Mouse (Mus musculus): ENCODE measurements around the gene Gm26620.

Gene Gm26620

DNA sequence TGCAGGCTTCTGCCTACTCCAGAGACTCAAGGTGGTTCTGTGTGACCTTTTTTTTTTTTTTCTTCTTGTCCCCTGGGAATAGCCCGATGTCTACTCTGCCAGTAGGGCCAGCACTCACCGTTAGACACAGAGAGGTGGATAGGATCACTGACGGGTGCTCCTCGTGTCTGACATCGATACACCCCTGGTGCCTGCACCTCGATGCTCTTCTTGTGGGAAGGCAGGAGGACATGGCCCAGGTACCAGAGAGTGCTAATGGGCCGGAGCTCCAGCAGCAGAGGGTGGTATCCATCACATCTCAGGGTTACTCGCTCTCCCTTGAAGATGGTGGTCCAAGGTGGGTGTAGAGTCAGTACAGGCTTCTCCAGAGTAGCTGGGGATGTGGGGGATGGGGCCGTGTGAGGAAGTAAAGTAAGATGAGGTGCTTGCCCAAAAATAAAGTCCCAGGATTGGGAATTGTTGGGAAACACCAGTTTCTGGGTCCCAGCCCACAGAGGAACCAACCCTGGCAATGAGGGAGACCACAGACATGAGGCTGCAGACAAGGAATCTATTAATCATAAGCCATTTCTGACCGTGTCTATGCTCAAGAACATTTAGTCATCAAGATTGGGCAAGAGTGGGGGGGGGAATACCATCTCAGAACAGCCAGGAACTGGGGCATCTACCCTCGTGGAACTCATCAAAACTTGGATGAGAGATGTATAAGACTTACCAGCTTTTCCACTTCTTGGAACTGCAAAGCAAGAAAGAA, 27.2 kb downstream of the Gm26620 start:
- peak; percentile 67 for DNase-seq (ENCODE audit: inconsistent ontology term)

DNA sequence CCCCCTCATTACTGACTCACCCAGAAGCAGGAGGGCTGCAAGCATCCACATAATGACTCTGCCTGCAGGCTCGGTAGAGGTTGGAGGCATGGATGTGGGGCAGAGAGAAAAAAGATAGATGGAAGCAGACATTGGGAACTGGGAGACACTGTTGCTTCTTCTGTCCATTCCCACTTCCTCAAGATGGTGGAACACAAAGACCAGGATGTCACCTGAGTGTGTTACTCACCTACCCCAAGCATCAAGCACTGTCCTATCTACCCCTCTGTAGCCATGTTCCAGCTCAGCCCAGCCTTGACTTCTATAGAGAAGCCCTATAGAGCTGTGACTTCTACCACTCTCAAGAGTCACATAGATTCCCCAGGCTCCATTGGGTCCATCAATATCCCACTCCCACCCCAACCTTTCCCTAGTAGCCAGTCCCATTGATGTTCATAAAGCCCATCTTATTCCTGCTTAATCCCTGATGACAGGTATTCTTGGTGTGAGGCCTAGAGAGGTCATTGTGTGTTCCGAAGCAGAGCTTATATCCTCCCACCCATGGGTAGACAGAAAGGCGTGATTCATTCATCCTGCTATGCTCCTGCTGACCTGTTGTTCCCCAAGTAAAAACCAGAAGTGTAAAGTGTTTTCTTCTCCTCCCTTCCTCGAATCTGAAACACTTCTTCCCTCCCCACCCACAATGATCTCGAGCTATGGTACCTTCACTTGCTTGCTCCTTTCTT, 28.2 kb downstream of the Gm26620 start, which contains the start of gene Fcrlb:
Gene Fcrlb, minus strand, starts transcription at position 51 of the 725 bp plus-strand sequence.
- DNase-seq (ENCODE audit: inconsistent ontology term), result no peak

DNA sequence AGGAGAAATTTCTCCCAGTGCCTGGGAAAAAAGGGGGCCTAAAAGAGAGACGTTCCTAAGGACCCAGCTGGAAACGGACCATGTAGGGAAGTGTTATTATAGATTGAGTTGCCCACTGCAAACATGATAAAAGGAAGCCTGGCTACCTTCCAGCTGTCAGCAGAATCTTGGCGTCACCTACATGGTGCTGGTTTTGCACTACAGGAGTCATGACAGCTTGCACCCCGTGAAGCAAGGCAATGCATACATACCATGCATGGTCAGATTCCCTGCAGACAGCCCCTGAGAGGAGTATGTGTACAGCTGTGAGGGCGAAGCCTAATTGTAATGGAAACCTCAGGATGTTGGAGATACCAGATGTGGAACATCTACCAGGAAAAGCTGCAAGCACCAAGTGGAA, 30.8 kb downstream of the Gm26620 start:
- no peak for DNase-seq (ENCODE audit: inconsistent ontology term)

DNA sequence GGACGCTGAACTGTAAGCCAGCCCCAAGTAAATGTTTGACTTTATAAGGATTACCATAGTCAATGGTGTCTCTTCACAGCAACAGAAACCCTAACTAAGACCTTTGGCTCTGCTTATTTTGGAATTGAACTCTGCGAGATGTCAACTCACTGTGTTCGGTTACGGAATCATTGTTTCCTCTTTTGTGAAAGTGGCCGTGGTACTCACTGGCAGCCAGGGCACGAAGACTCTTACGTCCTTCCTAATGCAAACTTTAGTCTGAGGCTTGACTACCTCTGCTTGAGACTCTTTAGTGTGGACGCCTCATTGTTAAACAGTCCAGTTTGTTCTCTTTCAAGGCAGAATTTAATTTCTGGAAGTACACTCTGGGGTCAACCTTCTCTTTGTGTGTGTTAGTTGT, 34.4 kb downstream of the Gm26620 start:
- no peak for DNase-seq (ENCODE audit: inconsistent ontology term)

DNA sequence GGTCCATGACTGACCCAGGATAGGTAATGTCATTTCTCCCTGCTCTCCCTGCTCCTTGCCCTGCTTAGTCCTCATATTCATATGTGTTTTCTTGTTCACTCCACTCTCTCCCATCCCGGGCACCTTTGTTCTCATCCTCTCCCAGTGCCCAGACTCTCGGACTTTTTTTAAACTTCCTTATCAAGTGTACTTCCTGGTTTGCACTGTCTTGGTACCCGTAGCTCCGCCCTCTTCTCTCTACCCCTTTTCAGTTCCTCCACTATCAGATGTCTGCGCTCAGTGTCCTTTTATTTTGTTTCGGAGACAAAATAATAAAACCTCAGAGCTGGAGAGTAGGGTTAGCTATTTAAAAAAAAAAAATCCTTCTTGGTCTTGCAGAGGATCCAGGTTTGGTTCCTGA, 39.6 kb downstream of the Gm26620 start:
- DNase-seq (ENCODE audit: inconsistent ontology term), result no peak

DNA sequence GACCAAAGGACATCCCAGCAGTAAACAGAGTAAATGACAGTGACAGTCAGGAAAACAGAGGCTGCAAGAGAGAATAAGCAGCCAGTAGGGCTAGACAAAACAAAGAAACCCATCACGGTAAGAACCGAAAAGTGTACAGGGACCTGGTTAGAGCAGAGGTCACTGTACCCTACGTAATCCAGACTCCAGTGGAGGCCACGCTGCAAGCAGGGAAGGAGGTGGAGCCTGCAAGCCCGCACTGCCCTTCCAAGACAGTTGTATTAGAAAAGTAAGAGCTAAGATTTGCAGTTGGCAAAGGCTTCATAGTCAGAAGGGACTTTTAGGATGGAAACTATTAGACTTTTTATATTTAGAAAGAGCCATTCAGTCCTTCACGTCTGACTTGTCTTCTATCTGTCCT, 42.1 kb downstream of the Gm26620 start:
- DNase-seq (ENCODE audit: inconsistent ontology term), result no peak

DNA sequence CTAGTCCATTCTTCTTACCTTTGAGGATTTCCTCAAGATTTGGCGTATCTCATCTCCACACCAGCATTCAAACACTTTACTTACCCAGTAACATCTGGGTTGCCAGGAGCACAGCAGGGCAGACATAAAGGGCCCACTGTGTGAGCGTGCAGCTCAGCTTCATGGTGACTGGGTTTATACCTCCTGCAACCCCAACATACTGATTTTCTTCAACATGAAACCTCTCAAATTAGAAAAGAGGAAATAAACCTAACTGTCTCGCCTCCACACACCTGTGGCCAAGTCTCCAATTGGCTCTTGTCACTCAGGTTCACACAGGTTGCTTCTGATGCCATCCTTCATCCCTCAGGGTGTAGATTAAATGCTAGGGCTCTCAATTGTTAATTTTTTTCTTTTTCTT, 42.5 kb downstream of the Gm26620 start, which contains the start of gene Fcrla:
Gene Fcrla, minus strand, starts transcription at position 206 of the 400 bp plus-strand sequence.
- DNase-seq (ENCODE audit: inconsistent ontology term), result no peak

DNA sequence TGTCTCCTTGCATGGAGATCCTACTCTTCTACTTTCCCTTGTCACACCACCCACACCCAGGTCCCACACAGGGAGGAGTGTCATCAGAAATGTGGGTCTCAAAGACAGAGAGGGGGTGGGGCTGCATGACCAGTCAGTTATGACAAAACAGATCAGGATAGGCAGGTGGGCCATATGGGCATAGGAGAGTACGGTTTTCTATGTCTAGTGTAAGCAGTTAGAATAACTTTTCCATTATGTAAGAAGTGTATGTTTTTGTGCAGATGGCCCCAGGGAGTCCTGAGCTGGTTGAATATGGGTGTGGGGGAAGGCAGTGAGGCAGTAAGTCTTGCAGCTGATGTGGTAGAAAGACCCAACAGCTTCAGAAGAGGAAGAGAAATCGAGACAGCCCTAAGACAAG, 43.6 kb downstream of the Gm26620 start:
- DNase-seq (ENCODE audit: inconsistent ontology term), result no peak

DNA sequence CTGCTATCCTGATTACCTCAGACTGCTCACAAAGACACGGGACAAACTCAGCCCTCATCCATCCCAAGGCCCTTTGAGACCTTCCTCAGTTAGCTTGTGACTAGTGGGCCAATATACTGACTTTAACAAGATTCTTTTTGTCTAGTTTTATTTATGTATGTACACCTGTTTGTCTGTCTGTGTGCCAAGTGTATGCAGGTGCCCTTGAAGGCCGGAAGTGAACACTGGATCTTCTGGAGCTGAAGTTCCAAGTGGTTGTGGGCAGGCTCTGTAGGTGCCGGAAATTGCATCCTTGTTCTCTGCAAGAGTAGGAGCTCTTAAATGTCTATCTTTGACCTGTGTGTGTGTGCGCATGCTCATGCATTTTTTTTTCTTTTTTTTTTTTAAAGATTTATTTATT, 44.4 kb downstream of the Gm26620 start:
- DNase-seq (ENCODE audit: inconsistent ontology term), result no peak

DNA sequence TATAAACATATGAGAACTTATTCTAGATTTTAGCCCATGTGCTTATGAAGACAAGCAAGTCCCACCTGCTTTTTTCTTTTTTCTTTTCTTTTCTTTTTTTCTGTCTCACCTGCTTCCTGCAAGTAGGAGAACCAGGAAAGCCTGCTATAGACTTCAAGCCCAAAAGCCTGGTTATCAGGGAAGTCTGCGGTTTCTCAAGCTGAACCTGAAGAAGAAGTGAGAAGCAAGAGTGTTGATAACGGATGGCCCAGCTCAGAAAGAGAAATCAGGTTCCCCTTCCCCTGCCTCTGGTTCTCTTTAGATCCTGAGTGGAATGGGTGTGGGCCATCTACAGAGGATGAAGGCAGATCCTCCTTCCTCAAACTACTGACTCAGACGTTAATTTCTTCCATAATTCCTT, 47.2 kb downstream of the Gm26620 start:
- DNase-seq (ENCODE audit: inconsistent ontology term), result no peak

DNA sequence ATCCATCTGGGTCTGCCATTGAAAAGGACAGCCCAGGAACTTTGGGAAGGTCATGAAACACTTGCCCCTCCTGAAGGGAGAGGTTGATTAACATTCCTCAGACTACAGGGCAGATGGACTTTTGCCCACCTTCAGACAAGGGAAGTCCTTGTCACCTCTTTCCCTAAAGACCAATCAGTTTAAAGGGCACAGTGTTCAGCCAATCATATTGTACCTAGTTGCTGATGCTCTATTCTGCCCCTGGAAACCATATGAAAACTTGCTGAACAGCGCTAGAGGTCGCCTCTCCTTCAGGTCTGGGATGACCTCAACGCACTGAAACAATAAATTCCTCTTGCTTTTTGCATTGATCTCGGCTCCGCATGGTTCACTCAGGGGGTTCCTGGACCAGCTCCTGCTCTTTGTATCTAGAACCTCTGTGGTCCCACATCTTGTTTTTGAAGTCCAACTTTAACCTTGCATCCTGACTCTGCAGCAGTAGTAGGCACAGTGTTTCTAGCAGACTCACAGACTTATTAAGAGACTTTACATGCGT, 48.6 kb downstream of the Gm26620 start:
- DNase-seq (ENCODE audit: inconsistent ontology term), result no peak

DNA sequence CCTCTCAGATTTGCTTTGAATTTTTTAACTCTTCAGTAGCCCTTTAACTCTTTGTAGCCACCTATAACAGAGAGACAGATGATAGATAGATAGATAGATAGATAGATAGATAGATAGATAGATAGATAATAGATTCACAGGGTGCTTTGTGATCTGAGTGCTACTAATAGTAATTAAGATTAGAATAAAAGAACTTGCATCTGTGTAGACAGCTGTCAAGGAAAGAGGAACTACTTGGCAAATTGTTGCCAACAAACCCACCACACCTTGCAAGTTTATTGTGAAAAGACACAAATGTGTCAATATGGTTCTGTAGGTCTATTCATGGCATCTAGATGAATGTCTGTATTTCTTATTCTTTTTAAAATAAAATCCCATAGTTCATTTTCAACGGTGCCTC, 49.1 kb downstream of the Gm26620 start:
- DNase-seq (ENCODE audit: inconsistent ontology term), result no peak

DNA sequence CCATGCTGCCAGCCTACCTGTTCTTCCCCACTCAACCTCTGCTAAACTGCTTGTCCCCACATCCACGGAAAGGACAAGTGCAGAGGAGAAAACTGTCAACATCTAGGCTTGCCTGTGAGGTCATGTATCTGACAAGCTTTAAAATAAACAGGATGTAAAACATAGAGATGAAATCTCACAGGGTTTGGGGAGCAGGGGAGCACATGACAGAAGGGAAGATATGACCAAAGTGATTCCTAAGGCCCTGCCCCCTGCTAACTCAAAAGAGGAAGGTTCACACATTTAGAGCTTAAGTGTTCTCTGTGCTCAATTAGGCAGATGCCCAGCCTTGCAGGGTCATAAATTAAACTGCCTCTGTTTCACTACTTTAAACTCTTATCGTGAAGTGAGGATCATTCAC, 49.5 kb downstream of the Gm26620 start:
- DNase-seq (ENCODE audit: inconsistent ontology term), result no peak
